29 mouse cellular contexts compared by ENCODE assay signal in genomic region chr16:10474956-10475355, GRCm38 (mm10). TPM values are rescaled to one million over a fixed set of nuclear protein-coding genes. Genes with fewer than 3 reads are reported as not detected.
DNase-seq lines count a peak whose midpoint lies in the region; ATAC-seq and TF ChIP-seq lines count a peak whose summit lies in the region.
"Had no signal": no experiment of that assay in that cellular context is flagged by ENCODE, and none has a peak within 500 bp of the region (broad histone marks: within the 10 kb centered on the region; RNA-seq: fewer than 3 reads in every experiment).

No protein-coding gene starts in this region.

- TF ChIP-seq CTCF in lung, embryonic 14.5 days (IDR thresholded peaks at IDR 0.05; ENCODE audit: low read depth), result no peak

- H3K4me2 ChIP-seq in forebrain, embryonic 11.5 days (ENCODE audit: low read depth, low read length, severe bottlenecking), result no peak overlapping the region
- no peak overlapping the region for H3K4me2 ChIP-seq in forebrain, embryonic 16.5 days (ENCODE audit: low read length)
- H3K4me2 ChIP-seq in lung, embryonic 14.5 days, result no peak overlapping the region
- H3K4me2 ChIP-seq: embryonic facial prominence, embryonic 13.5 days; forebrain, embryonic 13.5 days; heart, embryonic 12.5 days; heart, embryonic 15.5 days; hindbrain, embryonic 14.5 days had no signal

- H3K4me3 ChIP-seq in forebrain, embryonic 11.5 days (ENCODE audit: low read depth, low read length), result no peak overlapping the region
- H3K4me3 ChIP-seq in forebrain, embryonic 16.5 days (replicated peaks; ENCODE audit: low read length), result no peak overlapping the region
- no peak overlapping the region for H3K4me3 ChIP-seq in lung, embryonic 14.5 days (ENCODE audit: low read depth, low read length)
- H3K4me3 ChIP-seq: embryonic facial prominence, embryonic 10.5 days; embryonic facial prominence, embryonic 13.5 days; erythroblast, embryonic 14.5 days; forebrain, embryonic 13.5 days; gastrocnemius, adult 2 months; heart, embryonic 12.5 days; heart, embryonic 15.5 days had no signal

- 77% methylated on average over 3 of the region's 3 CpGs for WGBS in forebrain, embryonic 11.5 days
- 77% methylated on average over 3 of the region's 3 CpGs for WGBS in forebrain, embryonic 16.5 days
- 33% methylated on average over 3 of the region's 3 CpGs for WGBS in lung, embryonic 14.5 days

- no peaks in the 10 kb centered on the region for H3K9me3 ChIP-seq in forebrain, embryonic 11.5 days (ENCODE audit: control insufficient read depth, low read length)
- H3K9me3 ChIP-seq in forebrain, embryonic 16.5 days (ENCODE audit: control insufficient read depth, low read length), result no peaks in the 10 kb centered on the region
- no peaks in the 10 kb centered on the region for H3K9me3 ChIP-seq in lung, embryonic 14.5 days (ENCODE audit: low read depth, low read length)
- H3K9me3 ChIP-seq: embryonic facial prominence, embryonic 10.5 days; embryonic facial prominence, embryonic 13.5 days; forebrain, embryonic 13.5 days; heart, embryonic 12.5 days; heart, embryonic 15.5 days had no signal

- H3K4me1 ChIP-seq in forebrain, embryonic 11.5 days (replicated peaks; ENCODE audit: control insufficient read depth, insufficient read depth, low read length), result no peaks in the 10 kb centered on the region
- H3K4me1 ChIP-seq in forebrain, embryonic 16.5 days (replicated peaks; ENCODE audit: control insufficient read depth, insufficient read depth, low read length), result no peaks in the 10 kb centered on the region
- H3K4me1 ChIP-seq in lung, embryonic 14.5 days (ENCODE audit: insufficient read depth), result no peaks in the 10 kb centered on the region
- H3K4me1 ChIP-seq: embryonic facial prominence, embryonic 10.5 days; embryonic facial prominence, embryonic 13.5 days; forebrain, embryonic 13.5 days had no signal

- no peak for ATAC-seq in forebrain, embryonic 11.5 days (replicated peaks; ENCODE audit: low FRiP score)
- no peak for ATAC-seq in forebrain, embryonic 16.5 days
- ATAC-seq in lung, embryonic 14.5 days (ENCODE audit: insufficient read depth), result peak; percentile 84
- ATAC-seq: forebrain, embryonic 13.5 days; forebrain, postnatal 0 days; hindbrain, postnatal 0 days; Patski had no signal

- H3K27ac ChIP-seq in forebrain, embryonic 11.5 days (ENCODE audit: low read depth, low read length), result no peak overlapping the region
- no peak overlapping the region for H3K27ac ChIP-seq in forebrain, embryonic 16.5 days (ENCODE audit: low read length)
- peak overlapping the region; percentile 51; the same call in 1 of the 2 replicates for H3K27ac ChIP-seq in lung, embryonic 14.5 days (ENCODE audit: low read depth)
- H3K27ac ChIP-seq: embryonic facial prominence, embryonic 10.5 days; embryonic facial prominence, embryonic 13.5 days; forebrain, embryonic 13.5 days; gastrocnemius, adult 2 months; heart, embryonic 15.5 days; hindbrain, embryonic 14.5 days; hindbrain, postnatal 0 days had no signal

- no peaks in the 10 kb centered on the region for H3K36me3 ChIP-seq in forebrain, embryonic 11.5 days (ENCODE audit: control insufficient read depth, insufficient read depth, low read length)
- no peaks in the 10 kb centered on the region for H3K36me3 ChIP-seq in forebrain, embryonic 16.5 days (ENCODE audit: control insufficient read depth, insufficient read depth)
- no peaks in the 10 kb centered on the region for H3K36me3 ChIP-seq in lung, embryonic 14.5 days (ENCODE audit: insufficient read depth)
- H3K36me3 ChIP-seq: embryonic facial prominence, embryonic 10.5 days; embryonic facial prominence, embryonic 13.5 days; heart, embryonic 12.5 days; heart, embryonic 15.5 days had no signal

- peak; percentile 13 for DNase-seq in forebrain, embryonic 11.5 days (ENCODE audit: low spot score)
- DNase-seq in lung, embryonic 14.5 days, result peak; percentile 65
- no peak for DNase-seq in lung, postnatal 14 days
- peak; percentile 84 for DNase-seq in lung, postnatal 25 days (ENCODE audit: low spot score)
- DNase-seq in adrenal gland, adult (ENCODE audit: inconsistent age in 2 of 2, low spot score in 1 of 2), result no peak
- no peak for DNase-seq in kidney, postnatal 10 days
- DNase-seq in Muller cell, postnatal 12 days (ENCODE audit: inconsistent ontology term), result no peak
- DNase-seq: adrenal gland, adult 2 months; adrenal gland, postnatal 14 days; cerebellum, adult 11 months; cerebellum, adult 2 months; cerebellum, adult 9-11 months; cerebellum, postnatal 25 days; forebrain, postnatal 0 days; gastrocnemius, adult 2 months; gastrocnemius, postnatal 14 days; heart, adult 18-20 months; heart, postnatal 10 days; heart, postnatal 4 days had no signal

- no peak overlapping the region for H3K9ac ChIP-seq in forebrain, embryonic 11.5 days (ENCODE audit: low read length)
- H3K9ac ChIP-seq in forebrain, embryonic 16.5 days (replicated peaks; ENCODE audit: low read depth, low read length), result no peak overlapping the region
- no peak overlapping the region for H3K9ac ChIP-seq in lung, embryonic 14.5 days
- H3K9ac ChIP-seq: embryonic facial prominence, embryonic 13.5 days; forebrain, embryonic 13.5 days; forebrain, postnatal 0 days; heart, embryonic 12.5 days; heart, embryonic 15.5 days; hindbrain, embryonic 14.5 days had no signal

- H3K27me3 ChIP-seq in forebrain, embryonic 11.5 days (ENCODE audit: control insufficient read depth, insufficient read depth, low read length), result no peaks in the 10 kb centered on the region
- H3K27me3 ChIP-seq in forebrain, embryonic 16.5 days (replicated peaks; ENCODE audit: control insufficient read depth, insufficient read depth, low read length), result no peaks in the 10 kb centered on the region
- no peaks in the 10 kb centered on the region for H3K27me3 ChIP-seq in lung, embryonic 14.5 days (ENCODE audit: insufficient read depth, low read length)
- H3K27me3 ChIP-seq: embryonic facial prominence, embryonic 13.5 days; forebrain, embryonic 13.5 days; heart, embryonic 15.5 days had no signal

RNA-seq across cellular contexts. Expression of gene Ciita, which starts 4.9 kb away (rescaled TPM):
- polyA plus RNA-seq in forebrain, embryonic 11.5 days (2014; fragmentation: Nextera tagmentation; extraction: Ambion mirVana), result 0.35 and 0.63 TPM in 2 replicates
- polyA plus RNA-seq in forebrain, embryonic 16.5 days (2015; fragmentation: Nextera tagmentation; extraction: Ambion mirVana), result 0.41 and 0.49 TPM in 2 replicates
- 0.25 and 0.51 TPM in 2 replicates for polyA plus RNA-seq in lung, embryonic 14.5 days (2014; fragmentation: Nextera tagmentation; extraction: Ambion mirVana)
- polyA plus RNA-seq: erythroblast, embryonic 14.5 days had no signal

RNA-seq across cellular contexts. Expression of gene Tvp23a, which starts 27.8 kb away (rescaled TPM):
- 22.8 and 23.8 TPM in 2 replicates for polyA plus RNA-seq in forebrain, embryonic 11.5 days (2014; fragmentation: Nextera tagmentation; extraction: Ambion mirVana)
- 60.3 and 60.6 TPM in 2 replicates for polyA plus RNA-seq in forebrain, embryonic 16.5 days (2015; fragmentation: Nextera tagmentation; extraction: Ambion mirVana)
- polyA plus RNA-seq in lung, embryonic 14.5 days (2014; fragmentation: Nextera tagmentation; extraction: Ambion mirVana), result 11.0 and 11.4 TPM in 2 replicates
- polyA plus RNA-seq: erythroblast, embryonic 14.5 days had no signal

Comparison
In these comparisons a context has a peak if more than half of its experiments do, and no peak if none do; other contexts are left out.
1. DNase-seq: peak in forebrain, embryonic 11.5 days (single experiment), lung, embryonic 14.5 days (single experiment) and lung, postnatal 25 days (single experiment); none in lung, postnatal 14 days (single experiment), adrenal gland, adult (0 of 2), kidney, postnatal 10 days (single experiment) and Muller cell, postnatal 12 days (single experiment).